Mouse (Mus musculus): ENCODE results near the gene Stx11.

DNA sequence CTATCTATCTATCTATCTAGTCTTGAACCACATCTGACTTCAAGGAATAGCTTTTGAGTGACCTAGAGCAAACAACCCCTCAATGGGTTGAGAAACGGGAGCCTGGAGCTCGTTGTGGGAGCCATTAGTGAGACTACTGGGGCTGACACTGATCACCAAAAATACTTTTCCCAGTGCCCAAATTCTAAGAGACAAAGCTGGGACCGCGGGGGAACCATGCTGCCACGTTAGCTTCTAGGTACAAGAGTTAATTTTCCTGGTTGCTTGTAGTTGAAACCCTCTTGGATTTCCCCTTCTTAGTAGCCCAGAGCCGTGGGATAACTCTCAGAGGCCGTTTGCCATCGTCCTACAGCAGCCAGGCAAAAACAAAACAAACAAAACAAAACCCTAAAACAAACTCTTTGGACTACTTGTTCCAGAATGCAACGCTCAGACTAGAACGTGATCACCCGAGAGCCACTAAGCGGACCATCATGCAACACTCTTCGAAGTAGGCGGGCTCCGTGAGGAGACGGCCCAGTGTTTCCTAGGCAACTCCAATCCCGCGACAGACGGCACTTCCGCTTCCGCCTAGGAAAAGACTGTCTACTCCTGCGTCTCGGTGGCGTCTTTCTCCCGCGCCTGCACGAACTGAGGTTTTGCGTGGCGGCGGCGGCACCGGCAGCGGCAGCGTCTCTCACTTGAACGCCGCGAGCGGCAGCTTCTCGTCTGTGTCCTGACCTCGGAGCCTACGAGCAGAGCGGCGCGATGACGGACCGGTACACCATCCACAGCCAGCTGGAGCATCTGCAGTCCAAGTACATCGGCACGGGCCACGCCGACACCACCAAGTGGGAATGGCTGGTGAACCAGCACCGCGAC, 44.0 kb upstream of the Stx11 start:
- no peak for TF ChIP-seq CTCF (IDR thresholded peaks at IDR 0.05; ENCODE audit: low read depth, low read length)
- TF ChIP-seq POLR2AphosphoS5 (IDR thresholded peaks at IDR 0.05; ENCODE audit: insufficient replicate concordance, low read depth, low read length): no peak
- no peak for TF ChIP-seq GATA2 (IDR thresholded peaks at IDR 0.05; ENCODE audit: borderline replicate concordance, low read depth, low read length)
- TF ChIP-seq TAL1 (conservative IDR thresholded peaks at IDR 0.05; ENCODE audit: low read depth, low read length): no peak
- no peak for TF ChIP-seq GATA1 (IDR thresholded peaks at IDR 0.05; ENCODE audit: borderline replicate concordance, low read length)

Data from G1E (cell line).